Mouse (Mus musculus) small intestine, adult 2 months (tissue): ENCODE data around the gene Sorl1.

Source experiments
- CTCF ChIP-seq: fragments of 200-500 bp; IDR thresholded peaks from 2 replicates; pipeline ENCODE4 v1.5.1; 2012; ENCODE audit warnings: low read depth, mild to moderate bottlenecking, control low read depth, inconsistent platforms, low read length, moderate library complexity, mixed read lengths; ENCODE audit not compliant: insufficient replicate concordance, insufficient read length; ENCODE audit errors: extremely low read depth
- POLR2A ChIP-seq: fragments of 200-500 bp; IDR thresholded peaks from 2 replicates; pipeline ENCODE4 v1.6.1; 2012; ENCODE audit warnings: low read depth, mild to moderate bottlenecking, control low read depth, inconsistent platforms, low read length, moderate library complexity

GRCm38 (mm10) chr9:42087921-42088320 lies 36.2 kb downstream of the Sorl1 start:
- TF ChIP-seq POLR2A, result no peak
- TF ChIP-seq CTCF, result no peak
